Mouse (Mus musculus) embryo, embryonic 11 days (tissue): ENCODE data around the gene Hp.

Experiments used
- DNase-seq: peaks from one replicate; pipeline ENCODE4 v3.0.0-alpha.2; 2015

Gene Hp

GRCm38 (mm10) chr8:109578900-109579301 lies at the start of gene Hp:
Hp (minus strand) TSS chr8:109579172.
- DNase-seq, result no peak

GRCm38 (mm10) chr8:109628638-109629037 lies 49.7 kb upstream of the Hp start:
- no peak for DNase-seq

DNA sequence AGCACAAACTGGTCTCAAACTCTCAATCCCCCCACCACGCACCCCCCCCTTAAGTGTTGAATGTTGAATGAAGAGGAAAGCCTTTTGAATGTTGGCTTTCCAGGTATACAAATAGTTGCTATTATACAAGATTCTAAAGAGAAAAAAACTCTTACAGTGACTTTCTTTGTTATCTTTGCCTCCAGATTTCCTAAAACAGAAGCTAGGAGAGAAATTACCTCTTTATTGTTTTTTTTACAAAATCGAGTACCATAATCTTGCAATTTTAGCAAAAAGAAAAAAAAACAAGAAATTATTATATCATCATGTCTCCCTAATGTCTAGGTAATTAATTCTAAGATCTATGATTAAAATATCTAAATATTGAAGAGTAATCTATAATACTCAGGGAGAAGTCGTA lies 36.6 kb upstream of the Hp start:
- DNase-seq, result no peak

DNA sequence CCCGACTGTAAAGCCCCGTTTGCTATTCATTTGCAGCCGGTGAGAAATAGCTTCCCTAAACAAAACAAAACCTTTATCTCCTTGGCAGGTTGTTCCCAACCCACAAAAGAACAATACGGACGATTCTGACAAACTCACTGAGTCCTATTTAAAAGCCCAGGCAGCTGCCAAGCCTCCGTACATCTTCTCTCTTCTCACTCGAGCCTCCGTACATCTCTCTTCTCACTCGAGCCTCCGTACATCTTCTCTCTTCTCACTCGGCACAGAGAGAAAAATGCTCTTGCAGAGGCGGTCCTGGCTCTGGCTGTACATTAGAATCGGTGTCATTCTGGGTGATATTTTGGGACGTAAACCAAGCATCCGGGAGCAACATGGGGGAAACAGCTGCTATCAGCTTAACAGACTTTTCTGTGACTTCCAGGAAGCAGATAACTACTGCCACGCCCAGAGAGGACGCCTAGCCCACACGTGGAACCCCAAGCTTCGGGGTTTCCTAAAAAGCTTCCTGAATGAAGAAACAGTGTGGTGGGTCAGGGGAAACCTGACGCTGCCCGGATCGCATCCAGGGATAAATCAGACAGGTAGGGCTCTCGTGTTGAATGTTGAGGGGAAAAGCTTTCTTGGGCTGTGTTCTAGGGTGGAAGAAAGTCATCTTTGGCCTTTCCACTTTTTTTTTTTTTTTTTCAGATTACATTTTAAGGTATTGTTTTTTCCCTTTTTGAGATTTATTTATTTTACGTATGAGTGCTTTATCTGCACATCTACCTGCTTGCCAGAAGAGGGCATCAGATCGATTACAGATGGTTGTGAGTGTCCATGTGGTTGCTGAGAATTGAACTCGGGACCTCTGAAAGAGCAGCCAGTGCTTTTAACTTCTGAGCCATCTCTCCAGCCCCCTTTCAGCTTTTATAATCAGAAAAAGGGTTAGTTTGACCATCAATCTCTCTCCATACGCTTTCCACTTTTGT lies 35.6 kb upstream of the Hp start, which contains the start of gene Pkd1l3:
Gene Pkd1l3 (plus strand): TSS at position 275 of the 968 bp plus-strand sequence.
- no peak for DNase-seq

GRCm38 (mm10) chr8:109609153-109609502 lies 30.2 kb upstream of the Hp start:
- DNase-seq, result peak; percentile 26

GRCm38 (mm10) chr8:109608271-109609152 lies 29.5 kb upstream of the Hp start, which contains the start of gene Dhodh:
Dhodh (minus strand) TSS chr8:109608673.
- peak; percentile 97 for DNase-seq

DNA sequence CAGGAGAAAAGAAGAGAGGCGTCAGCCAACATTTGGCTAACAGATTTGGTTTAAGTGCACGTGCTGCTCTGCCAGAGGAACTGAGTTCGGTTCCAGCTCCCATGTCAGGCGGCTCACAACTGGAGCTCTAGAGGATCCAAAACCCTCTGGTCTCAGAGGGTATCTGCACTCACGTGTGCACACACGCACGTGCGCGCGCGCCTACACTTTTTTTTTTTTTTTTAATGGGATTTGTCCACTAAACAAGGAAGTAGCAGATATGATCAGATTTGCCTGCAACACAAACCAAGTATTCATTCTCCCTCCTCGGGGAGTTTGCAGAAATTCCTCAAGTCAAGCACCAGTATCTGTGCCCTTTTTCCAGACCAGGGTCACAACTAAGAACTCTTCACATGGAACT lies 28.7 kb upstream of the Hp start:
- peak; percentile 37 for DNase-seq

- DNase-seq, result no peak
These were observed 27.8 kb upstream of the Hp start for GRCm38 (mm10) chr8:109606725-109607124.

DNA sequence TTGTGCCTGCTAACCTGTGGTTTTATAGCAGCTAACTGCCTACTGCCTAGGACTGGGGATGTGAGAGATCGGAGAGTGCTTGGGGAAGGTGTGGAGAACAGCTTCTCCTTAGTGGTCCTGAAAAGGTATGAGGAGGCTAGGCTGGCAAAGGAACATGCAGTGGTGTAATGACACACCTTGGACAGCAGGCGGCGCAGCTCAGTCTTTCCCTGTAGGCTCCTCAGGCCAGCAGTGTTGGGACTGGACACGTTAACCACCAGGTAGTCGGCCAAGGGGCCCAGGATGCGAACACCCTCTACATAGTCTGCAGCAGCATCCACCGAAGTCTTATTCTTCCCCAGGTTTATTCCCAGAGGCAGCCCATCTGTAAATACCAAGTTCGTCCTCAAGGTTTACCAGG lies 16.9 kb upstream of the Hp start:
- DNase-seq, result peak; percentile 62

DNA sequence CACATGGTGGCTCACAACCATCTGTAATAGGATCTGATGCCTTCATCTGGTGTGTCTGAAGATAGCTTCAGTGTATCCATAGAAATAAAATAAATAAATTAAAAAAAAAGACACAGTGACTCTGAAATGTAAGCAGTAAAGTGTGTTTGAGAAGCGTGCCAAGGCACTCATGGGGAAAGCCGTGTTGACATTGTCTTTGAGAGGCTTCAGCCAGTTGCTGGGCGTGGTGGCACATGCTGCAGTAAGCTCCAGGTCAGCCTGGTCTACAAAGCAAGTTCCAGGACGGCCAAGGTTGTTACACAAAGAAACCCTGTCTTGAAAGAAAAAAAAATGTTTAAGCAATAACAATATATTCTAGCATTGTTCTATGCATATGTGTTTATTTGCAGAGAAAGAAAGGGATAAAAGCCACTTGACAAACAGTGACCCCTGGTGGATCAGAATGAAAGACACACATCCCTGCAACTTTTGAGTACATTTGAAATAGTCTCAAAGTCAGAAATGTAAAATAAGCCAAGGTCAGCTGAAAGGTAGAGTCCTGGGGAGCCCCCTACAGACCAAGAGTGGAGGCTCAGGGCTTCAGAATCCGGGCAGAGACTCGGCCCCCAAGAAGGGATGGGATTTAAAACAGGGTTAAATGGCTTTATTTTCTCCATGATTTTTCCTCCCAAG lies 14.3 kb upstream of the Hp start:
- peak; percentile 28 for DNase-seq

GRCm38 (mm10) chr8:109592164-109592563 lies 13.2 kb upstream of the Hp start:
- no peak for DNase-seq

GRCm38 (mm10) chr8:109591367-109591766 lies 12.4 kb upstream of the Hp start:
- DNase-seq, result no peak

DNA sequence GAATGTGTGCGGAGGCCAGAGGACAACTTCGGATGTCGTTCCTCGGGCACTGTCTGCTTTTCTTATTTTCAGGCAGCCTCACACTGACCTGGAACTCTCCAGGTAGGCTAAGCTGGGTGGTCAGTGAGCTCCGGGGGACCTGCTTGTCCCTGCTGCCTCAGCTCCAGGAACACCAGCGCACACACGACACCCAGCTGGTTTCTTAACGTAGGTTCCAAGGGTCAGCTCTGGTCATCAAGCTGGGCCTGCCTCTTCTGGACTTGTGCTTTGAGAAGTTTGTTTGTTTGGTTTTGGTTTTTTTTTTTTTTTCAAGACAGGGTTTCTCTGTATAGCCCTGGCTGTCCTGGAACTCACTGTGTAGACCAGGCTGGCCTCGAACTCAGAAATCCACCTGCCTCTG lies 11.9 kb upstream of the Hp start:
- no peak for DNase-seq

DNA sequence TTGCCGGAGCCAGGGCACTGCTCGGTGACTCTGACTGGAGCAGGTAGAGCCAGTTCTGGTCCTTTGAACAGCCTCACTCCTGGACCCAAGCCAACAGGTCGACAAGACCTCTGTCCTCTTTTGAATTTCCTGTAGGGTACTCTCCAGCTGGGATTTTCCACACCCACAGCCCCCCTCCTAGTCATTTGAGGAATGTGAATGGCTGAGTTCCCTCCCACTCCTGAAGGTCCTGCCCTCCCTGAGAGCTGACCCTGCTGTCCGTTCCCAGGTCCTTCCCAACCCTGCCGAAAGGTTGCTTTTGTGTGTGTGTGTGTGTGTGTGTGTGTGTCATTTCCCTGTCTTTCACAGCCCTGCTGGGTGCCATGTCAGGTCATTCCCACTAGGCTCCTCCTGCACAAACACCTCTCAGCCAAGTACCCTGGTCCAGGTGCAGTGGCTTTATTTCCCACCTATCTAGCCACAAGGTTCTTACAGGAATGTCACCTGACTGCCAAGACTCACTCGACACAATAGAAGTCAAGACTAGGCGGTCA lies 8.1 kb upstream of the Hp start:
- no peak for DNase-seq

GRCm38 (mm10) chr8:109585652-109586051 lies 6.7 kb upstream of the Hp start:
- DNase-seq, result no peak

GRCm38 (mm10) chr8:109584830-109585229 lies 5.9 kb upstream of the Hp start:
- DNase-seq, result no peak

DNA sequence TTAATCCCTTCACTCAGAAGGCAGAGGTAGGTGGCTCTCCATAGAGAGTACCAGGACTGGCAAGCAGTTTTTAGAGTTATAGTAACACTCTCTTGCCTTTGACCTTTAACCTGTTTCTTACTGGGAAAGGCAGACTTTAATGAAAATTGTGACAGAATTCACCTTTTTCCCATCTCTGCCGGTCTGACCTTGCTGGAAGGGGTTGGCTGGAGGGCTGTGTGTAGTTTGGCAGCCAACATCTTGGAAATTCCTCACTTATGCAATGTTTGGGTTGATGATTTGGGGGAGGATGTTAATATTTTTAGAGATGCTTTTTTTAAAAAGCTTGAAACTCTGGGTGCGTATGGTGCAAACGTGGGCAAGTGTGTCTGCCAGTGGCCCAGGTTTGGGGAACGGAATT lies 5.3 kb upstream of the Hp start:
- no peak for DNase-seq

DNA sequence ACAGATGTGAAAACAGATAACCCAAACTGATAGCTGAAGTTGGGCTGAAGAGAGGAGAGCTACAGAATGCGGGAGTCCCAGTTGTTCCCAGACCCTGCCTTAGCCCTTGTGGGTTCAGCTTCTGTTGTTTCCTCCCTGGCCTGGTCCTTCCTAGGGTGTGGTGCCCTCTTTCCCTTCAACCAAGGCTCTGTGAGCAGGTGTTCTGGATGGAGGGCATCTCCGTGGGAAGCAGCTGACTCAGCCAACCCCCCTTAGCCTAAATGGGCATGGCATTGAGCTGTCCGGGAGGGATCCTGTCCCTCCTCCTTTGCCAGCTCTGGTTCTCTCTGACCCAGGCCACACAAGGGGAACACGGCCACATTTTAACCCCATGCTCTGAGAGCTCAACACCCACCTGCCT lies 2.7 kb downstream of the Hp start:
- DNase-seq, result no peak

DNA sequence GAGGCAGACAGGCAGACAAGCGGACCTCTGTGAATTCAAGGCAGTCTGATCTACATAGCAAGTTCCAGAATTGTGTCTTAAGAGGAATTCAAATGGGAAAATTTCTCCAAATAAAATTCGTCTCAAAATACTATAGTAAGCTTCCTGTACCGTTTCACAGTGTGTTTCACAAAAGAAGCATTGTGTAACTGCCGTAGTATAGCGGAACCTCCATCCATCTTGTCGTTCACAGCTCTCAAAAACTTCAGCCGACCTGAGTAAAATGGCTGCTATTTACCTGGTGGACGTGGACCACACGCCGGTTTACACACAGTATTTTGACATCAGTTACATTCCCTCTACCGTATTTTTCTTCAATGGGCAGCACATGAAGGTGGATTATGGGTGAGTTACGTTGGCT lies 7.8 kb downstream of the Hp start:
- no peak for DNase-seq

DNA sequence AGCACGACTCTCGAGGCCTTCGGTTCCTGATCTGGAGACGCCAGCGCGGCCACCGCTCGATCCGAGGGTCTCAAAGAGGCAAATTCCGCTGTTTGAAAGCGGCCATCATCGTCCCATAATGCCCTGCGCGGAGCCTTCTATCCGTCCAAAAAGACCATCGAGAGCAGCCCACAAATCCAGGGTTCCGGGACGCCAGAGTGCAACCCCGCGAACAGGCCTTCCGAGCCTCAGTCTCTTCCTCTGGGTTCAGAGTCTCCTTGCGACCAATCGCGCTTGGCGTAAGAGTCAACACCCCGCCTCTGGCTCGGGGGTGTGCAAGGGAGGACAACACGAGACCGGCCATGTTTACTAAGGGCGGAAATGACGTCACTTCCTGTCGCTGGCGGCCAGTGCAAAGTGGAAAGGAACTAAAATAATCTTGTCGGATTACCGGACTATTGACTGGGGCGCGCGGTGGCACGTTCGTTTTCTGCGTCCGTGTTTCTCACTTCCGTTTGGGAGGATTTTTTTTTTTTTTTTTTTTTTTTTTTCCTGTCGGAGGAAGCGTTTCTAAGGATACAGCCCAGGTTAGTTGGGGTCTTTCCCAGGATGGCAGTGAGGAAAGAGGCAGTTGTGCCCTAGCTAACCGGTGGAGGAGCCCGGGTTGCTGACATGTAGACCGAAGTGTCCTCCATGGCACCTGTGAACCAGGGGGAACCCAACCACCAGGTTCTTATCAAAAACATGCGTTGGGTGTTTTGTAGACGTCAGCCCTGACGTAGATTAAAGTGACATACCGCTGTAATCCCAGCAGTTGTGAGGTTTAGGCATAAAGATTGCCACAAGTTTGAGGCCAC lies 13.3 kb downstream of the Hp start, which contains the start of the genes Dhx38 and Txnl4b:
Gene Dhx38 (minus strand): TSS at position 364 of the 836 bp plus-strand sequence.
Gene Txnl4b (plus strand): TSS at position 395 of the 836 bp plus-strand sequence.
- peak; percentile 99 for DNase-seq

GRCm38 (mm10) chr8:109564766-109565165 lies 14.2 kb downstream of the Hp start:
- no peak for DNase-seq

DNA sequence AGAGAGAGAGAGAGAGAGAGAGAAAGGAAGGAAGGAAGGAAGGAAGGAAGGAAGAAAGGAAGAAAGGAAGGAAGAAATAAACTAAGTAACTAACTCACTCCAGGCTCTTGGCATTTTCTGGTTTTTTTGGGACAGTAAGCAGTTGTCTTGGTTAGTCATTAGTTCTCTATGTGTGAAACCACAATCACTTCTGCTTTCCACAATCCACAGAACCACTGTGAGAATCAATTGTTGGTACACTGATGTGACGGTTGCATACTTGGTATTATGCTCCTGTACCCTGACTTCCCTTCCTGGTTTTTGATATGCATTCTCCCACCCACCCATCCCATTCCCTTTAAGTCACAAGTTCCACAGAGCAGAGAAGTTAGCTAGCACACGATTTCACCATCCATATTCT lies 15.1 kb downstream of the Hp start:
- DNase-seq, result no peak
